Mouse (Mus musculus): Measurements from ENCODE around the gene Ripor2. TPM values are rescaled to one million over a fixed set of nuclear protein-coding genes. Genes with fewer than 3 reads are reported as not detected.

The Ripor2 gene
- polyA plus RNA-seq, 1 experiment from 2014 or later: 18.6 TPM

DNA sequence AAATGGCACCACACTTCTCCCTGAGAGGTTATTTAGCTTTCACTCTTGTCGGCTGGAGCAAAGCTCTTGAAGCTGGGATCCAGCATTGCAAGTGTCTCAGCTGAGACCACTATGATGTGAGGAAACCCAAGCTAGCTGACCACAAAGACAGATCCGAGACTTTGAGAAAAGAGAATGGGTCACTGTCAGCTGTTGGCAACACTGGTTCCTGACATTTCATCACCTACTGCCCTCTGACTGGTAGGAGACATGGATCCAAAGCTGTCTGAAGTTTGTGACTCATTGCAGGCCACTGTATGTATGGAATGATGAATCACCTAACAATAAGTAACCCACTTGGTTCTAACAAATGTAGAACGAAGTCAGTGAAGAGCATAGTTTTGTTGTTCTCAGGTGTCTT lies 64.3 kb downstream of the Ripor2 start:
- DNase-seq (ENCODE audit: low spot score): no peak

DNA sequence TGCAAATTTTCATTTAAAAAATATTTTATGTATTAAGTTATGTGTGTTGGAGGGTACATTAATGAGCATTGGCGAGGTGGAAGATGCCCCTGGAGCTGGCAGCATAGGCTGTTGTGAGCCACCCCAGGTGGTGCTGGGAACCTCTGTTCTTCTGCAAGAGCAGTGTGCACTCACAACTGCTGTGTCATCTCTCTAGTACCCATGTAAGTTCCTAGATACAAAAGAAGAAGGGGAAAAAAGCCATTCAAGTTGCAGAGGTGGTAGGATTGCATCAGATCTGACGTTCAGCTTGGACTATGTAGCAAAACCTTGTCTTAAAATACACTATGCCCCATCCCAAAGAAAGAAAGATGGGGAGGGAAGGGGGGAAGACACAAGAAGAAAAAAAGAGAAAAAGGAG lies 65.5 kb downstream of the Ripor2 start:
- DNase-seq (ENCODE audit: low spot score): no peak

DNA sequence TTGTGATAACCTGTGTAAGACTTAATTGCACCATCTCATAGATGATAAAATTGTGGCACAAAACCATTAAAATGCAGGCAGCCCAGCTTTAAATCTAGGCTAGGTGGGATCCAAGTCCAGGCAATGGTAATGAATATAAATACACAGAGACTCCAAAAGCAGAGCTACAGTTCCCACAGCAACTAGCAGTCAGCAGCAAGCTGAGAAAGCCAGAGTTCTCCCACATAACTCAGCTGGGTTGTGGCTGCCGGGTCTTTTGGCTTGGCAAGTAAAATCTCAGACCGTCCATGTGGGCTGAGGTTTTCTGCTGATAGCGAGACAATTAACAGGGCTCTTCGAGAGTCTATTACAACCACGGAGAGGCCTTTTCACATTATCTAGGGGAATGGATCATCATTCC lies 66.0 kb downstream of the Ripor2 start:
- DNase-seq (ENCODE audit: low spot score): no peak

DNA sequence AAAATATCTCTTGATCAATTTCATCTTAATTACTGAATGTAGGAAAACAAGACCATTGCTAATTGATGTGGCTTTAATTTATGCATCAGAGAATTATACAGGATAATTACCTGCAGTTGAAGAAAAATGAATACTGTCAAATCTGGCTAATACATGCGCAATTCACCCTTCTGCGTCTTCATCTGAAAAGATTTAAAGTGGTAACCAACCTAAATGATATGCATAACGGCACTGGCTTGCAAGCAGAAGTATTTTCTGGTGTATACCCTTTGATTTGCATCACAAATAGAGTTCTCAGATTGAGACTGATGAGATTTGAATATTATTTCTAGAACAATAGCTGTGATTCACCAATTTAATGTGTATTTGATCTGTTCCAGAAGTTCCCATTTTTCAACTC lies 66.7 kb downstream of the Ripor2 start:
- no peak for DNase-seq (ENCODE audit: low spot score)

DNA sequence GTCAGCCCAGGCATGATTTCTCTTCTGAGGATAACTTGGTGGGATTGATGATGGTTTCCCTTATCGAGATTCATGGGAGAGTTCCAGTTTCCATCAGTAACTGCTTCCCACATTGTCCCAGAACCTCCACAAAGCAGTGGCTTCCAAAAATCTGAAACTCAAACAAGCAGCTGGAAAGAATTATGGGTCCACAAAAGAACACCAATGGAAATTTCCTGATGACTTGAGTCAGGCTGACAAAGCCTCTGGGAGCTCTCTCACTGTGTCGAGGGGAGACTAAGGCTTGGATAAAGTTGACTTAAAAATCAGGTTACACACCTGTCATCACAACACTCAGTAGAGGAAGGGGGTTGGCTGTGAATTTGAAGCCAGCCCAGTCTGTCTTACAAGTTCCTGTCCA lies 67.1 kb downstream of the Ripor2 start:
- DNase-seq (ENCODE audit: low spot score): no peak

DNA sequence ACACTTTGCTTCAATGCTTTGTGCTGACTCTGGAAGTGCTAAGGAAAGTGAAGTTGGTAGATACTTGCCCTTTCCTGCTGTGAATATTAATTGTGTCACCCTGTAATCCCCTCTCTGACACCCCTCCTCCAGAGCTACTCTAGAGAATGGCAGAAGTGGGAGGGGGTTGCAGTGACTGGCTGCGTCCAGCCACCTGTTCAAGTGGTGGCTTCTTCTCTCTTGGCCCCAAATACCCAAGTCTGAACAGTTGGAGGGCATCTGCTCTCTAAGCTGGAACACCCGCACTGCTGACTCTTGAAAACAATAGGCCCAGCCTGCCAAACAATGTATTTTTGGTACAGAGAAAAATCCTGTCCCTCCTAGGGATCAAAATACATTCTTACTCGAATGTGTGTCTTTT lies 69.0 kb downstream of the Ripor2 start:
- no peak for DNase-seq (ENCODE audit: low spot score)

DNA sequence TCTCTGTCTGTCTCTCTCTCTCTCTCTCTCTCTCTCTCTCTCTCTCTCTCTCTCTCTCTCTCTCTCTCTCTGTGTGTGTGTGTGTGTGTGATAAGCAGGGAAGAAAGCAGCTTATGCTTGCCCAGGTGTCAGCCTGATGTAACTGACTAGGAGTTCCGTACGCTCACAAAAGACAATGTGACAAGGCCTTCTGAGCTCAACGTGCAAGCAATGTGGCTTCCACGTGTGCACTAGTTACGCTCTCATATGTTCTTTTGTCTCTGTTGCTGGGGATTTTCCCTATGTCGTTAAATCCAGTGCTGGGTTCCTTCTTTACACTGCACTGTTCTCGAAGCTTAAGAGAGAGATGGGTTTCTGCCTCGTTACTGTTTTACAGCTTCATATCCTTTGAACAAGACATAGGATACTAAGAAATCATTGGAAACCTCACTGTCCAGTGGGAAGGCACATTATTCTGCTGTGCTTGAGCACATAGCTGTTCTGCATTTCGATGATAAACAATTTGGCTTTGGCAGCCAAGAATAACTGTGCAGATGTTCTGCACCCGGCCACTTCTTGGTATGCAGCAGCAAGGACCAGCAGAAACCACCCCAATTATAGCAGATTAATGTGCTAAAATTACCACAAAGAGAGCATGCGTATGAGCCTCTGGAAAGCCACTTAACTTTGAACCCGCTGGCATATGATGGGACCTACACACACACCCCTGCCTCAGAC lies 73.1 kb downstream of the Ripor2 start:
- peak; percentile 24 for DNase-seq (ENCODE audit: low spot score)

DNA sequence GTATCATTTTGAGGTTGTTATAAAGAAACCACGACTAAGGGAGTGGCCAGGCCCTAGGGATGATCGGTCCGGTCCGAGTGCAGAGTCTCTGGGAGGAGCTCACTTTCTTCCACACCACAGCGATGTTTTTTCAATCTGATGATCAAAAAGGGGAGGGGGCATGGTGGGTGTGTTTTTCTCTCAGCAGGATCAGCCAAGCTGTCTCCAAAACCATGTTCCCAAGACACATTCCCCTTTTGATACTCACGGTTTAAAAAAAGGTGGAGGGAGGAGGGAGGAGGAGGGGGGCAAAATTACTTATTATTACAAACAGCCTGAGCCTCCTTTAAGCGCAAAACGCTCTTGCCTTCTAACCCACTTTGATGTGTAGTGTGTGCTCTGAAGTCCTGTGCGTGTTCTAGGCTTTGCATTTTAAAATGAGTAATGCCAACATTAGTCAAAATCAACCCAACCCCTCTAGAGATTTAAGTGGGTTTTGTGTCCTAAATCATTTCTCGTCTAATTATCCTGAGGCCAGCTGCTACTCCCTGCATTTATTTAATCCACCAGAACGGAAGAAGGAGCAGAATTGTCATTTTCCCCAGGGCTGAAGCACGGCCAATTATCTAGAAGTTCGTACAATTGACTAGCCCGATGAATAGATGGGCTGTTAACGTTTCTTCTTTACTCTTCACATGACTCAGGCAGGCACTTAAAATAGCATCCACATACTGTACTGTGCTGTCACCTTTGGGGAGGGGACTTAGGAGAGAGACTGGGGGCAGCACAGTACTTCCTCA lies 74.9 kb downstream of the Ripor2 start:
- no peak for DNase-seq (ENCODE audit: low spot score)

DNA sequence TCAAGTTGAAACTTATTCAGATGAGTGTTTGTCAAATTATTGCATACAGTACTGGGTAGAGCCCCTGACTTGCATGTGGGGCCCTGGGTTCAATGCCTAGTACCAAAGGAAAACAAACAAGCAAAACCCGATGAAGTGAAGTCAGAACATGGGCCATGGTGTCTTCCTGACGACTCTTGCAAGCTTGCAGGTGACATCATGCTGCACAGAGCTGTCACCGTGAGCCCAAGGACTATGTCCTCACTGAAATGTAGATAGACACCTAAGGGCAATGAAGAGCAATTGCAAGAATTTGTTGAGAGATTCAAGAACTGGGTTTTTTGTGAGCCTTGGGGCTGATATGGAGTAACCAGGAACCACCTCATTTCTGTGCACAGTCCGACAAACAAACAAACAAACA lies 84.8 kb downstream of the Ripor2 start:
- DNase-seq (ENCODE audit: low spot score): no peak

DNA sequence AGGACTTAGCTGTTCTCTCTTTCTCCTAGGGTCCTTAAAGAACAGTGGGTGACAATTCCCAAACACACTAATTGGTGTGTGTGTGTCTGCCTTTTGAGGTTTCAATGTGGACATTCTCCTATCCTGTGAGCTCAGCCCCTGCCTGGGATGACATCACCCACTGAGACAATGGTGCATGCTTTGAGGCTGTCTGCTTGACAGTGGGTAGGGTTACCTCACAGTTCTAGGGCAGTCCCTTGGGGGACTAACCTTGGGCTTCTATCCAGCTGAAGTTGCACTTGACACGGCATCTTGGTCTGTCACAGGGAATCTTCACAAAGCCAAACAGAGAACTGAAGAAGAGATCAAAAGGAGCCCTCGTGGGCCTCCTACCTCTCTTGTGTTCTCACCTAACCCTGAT lies 86.6 kb downstream of the Ripor2 start:
- DNase-seq (ENCODE audit: low spot score): no peak

DNA sequence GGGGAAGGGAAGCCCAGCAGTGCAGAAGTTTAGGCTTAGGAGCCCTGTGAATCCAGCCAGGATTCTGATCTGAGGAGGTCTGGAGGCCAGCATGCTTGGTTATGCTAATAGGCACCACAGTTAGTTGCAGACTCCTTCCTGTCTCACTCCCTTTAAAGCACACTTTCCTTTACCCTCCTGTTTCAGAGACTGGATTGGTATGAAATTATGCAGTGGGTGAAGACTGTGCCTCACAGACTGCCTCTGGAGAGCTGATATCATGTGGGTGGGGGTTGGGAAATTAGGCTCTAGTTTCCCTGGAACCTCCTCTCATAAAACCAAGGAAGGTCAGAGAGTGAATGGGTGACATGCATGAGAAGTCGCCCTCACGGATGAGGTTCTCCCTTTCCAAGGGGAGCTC lies 88.7 kb downstream of the Ripor2 start:
- no peak for DNase-seq (ENCODE audit: low spot score)

DNA sequence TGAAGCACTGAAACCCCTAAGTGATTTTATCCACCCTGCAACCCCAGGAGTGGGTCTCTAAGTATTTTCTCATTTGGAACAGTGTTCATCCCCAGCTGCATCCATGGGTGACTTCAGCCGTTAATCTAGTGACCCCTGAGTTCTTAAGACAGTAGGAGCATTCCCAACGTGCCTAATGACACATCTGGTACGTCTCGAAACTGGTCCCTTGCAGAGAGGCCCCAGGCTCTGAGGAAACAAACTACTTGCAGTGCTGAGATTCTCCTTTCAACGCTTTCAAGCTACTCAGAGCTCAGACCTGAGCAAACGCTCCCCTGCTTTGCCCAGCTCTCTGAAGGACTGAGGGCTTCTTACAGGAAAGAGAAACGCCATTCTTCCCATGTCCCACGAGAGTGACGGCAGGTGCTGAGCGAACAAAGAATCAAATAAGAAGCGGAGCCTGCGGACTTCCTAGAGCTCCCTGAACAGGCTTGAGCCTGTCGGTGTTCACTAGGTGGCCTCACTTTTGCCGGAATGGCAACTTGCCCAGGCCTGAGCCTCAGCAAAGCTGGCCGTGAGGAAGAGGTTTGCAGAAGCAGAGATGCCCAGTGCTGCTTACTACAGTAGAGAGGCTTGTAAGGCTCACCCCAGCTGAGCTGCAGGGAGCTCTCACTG lies 97.2 kb downstream of the Ripor2 start:
- no peak for DNase-seq (ENCODE audit: low spot score)

DNA sequence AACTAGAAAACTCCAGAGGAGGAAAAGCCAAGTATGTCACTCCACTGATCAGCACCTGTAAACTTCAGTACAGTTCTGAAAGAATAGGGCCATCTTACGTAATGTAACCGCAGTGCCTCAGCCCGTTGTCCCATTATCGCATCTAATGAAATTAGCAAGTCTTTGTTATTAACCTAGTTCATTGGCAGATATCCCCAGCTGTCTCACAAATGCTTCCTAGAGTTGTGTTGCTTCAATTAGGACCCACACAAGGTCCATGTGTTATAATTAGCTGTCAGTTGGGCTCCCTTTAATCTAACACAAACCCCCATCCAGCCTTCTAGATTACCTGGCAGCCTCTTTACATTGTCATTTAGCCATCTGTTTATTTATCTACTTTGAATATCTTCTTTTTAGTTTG lies 99.0 kb downstream of the Ripor2 start:
- no peak for DNase-seq (ENCODE audit: low spot score)

DNA sequence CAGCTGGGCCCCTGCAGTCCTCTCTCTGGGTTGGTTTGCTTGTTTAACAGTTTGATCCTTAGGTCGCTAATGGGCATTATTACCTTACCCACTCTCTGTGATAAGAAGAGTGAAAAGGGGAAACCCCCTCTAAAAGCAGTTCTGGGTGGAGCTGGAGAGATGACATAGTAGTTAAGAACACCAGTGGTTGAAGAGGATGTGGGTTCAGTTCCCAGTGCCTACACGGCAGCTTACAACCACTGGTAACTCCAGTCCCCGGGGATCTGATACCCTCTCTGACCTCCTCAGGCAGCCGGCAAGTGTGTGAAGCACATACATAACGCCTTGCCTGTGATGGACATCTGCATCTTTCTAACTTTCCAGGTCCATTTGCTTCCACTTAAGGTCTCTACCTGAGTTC lies 100.4 kb downstream of the Ripor2 start:
- no peak for DNase-seq (ENCODE audit: low spot score)

DNA sequence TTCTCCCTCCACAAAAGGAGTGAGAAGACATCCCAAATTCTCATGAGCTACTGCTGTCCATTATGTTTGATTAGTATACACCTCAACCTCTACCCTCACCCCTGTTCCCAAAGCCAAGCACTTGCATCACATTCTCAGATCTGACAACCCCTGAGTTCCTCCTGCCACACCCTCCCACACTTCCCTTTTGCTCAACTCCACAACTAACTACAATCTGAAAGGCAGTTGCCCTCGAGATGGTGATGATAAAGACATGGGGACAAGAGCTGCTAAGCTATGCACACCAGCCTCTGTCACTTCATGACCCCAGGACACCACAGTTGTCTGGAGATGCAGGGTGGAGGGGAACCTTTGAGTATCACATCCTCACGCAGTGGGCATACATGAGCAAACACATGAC lies 102.5 kb downstream of the Ripor2 start:
- no peak for DNase-seq (ENCODE audit: low spot score)

DNA sequence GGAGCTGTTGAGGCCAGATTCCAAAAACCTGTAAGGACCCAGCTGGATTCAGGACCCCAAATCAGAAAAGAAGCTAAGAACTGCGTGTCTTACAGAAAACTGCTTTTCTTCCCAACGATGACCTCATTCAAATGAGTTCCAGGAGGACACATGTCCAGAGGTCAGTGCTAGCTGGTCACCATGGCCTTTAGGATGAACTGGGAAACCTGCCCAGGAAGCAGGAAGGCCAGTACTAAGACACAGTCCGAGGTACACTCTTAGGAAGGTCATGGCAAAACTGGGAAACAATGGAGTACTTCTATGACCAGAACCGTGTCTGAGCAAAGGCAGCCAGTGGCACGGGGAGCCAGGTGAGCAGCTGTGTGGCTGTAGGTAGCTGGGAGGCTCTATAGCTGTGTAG lies 103.9 kb downstream of the Ripor2 start:
- no peak for DNase-seq (ENCODE audit: low spot score)

DNA sequence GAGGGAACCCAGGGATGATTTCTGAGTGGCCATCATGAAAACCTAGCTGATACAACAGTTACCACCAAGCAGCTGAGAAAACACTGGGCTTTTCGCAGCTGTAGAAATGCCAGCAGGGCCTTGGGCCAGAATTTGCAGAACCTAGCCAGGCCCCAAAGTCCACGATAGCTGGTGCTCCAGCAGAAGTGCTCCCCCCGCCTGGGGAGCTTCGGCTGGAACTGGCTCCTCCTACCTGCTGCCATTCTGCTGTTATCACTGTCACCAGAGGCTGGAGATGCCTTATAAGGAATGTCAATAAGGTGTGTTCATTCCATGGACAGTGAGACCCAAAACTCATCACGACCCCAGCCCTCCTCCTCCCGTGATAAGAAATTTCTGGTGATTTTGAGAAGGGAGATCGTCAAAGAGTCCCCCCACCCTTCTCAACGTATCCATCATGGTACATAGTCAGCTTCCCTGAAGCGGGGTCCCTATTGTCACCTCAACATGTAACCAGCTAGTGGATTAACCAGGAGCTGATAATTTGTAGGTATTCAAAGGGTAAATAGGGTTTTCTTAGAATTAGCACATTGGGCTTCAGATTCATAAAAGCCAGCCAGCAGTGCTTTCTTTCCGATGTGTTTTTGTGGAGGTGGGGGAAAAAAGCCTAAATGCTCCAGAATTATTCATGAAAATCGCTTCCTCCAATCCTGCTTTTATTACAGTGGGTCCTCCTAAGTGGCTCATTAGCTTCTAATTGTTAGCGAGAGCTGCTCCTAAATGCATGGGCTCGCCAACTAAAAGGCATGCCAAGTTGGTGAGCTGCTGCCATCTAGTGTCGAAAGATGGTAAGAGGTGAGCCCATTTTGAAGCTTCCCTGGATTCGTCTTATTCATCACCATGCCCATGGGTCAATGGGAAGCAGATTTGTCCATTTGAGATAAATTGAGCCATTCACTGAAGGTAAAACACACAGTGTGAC lies 105.0 kb downstream of the Ripor2 start:
- DNase-seq (ENCODE audit: low spot score): peak; percentile 77

DNA sequence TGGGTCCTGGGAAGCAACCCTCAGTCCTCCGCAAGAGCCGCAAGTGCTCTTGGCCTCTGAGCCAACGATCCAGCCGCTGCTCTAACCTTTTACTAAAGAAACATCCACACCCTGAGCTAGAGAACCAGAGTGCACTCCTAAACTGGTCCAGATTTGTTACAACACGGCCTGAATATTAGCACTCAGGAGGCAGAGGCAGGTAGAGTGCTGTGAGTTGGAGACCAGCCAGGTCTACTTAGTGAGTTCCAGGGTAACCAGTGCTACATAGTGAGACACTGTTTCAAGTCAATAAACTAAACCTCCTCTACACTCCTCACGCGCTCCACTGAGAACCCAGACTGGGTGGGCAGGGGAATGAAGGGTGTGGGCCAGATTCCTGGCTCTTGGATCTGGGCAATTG lies 111.3 kb downstream of the Ripor2 start:
- no peak for DNase-seq (ENCODE audit: low spot score)

DNA sequence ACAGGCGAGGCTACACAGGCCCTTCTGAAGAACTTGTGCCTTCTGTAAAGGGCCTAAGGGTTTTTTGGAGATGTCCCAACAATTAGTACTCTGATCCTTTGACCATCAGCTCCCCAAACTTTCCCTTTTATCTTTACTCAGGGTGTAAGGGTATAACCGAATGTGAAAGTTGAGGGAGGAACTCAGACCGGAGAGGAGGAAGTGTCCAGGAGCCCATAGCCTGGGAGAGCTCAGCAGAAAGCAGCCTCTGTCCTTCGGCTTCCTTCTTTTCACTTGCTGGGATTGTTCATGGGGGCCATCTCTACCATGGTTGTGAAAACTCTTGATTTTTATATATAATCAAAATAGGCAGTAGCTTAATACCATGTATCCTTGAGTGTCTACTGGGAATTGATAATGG lies 116.8 kb downstream of the Ripor2 start:
- DNase-seq (ENCODE audit: low spot score): no peak

DNA sequence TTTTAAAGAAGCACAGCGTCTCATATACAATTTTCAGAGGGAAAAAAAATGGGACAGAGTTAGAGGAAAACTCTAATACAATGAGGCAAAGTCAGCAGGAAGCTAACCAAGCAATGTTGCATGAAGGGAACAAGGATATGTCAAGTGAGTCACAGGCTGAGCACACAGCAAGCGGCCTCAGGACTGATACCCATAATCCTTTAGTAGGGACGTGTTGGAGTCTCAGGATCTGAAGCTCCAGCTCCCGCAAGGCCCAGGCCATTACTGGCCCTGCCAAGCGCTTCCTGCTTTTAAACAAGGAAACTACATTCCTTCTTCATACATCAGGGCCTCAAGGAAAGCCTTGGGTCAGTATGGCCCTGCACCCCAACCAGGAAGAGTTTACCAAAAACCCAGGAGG lies 120.1 kb downstream of the Ripor2 start:
- DNase-seq (ENCODE audit: low spot score): no peak

DNA sequence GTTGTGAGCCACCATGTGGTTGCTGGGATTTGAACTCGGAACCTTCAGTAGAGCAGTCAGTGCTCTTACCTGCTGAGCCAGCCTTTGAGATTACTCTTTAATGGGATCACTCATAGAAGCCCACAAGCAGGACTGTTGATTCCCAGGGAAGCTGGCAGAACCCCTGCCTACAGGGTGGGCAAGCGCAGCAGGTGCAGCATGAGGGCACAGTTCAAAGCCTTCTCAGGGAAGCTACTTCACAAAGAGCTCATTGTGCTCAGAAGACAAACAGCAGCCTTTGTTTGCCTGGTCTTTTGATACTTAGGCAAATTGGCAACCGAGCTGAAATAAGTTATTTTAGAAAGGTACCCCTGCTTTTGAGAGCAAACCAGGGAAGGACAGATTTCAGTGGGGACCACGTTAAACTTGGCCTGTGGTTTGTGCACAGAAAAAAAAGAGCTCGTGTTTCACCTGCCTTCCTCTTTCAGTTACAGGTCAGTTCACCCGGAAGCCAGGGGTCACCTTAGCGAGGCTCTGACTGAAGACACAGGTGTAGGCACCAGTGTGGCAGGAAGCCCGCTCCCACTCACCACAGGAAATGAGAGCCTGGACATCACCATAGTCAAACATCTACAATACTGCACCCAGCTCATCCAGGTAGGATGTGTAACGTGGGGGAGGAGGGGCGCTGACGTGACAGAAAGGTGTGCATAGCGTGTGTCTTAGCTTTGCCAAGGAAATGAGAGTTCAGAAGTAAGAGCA lies 127.8 kb downstream of the Ripor2 start:
- DNase-seq (ENCODE audit: low spot score): peak; percentile 71
